Mouse (Mus musculus) lung, adult 2 months (tissue): ENCODE data around the gene Pla2g4b.

Experiments
- CTCF ChIP-seq: fragments of 200-500 bp; IDR thresholded peaks from 2 replicates; pipeline ENCODE4 v1.5.1; 2011; ENCODE audit warnings: mild to moderate bottlenecking, low read length, control low read depth; ENCODE audit not compliant: insufficient read depth
- POLR2A ChIP-seq: fragments of 200-500 bp; IDR thresholded peaks from 2 replicates; pipeline ENCODE4 v1.6.1; 2011; ENCODE audit warnings: low read depth, mild to moderate bottlenecking, control low read depth, low read length, borderline replicate concordance; ENCODE audit errors: extremely low read depth

DNA sequence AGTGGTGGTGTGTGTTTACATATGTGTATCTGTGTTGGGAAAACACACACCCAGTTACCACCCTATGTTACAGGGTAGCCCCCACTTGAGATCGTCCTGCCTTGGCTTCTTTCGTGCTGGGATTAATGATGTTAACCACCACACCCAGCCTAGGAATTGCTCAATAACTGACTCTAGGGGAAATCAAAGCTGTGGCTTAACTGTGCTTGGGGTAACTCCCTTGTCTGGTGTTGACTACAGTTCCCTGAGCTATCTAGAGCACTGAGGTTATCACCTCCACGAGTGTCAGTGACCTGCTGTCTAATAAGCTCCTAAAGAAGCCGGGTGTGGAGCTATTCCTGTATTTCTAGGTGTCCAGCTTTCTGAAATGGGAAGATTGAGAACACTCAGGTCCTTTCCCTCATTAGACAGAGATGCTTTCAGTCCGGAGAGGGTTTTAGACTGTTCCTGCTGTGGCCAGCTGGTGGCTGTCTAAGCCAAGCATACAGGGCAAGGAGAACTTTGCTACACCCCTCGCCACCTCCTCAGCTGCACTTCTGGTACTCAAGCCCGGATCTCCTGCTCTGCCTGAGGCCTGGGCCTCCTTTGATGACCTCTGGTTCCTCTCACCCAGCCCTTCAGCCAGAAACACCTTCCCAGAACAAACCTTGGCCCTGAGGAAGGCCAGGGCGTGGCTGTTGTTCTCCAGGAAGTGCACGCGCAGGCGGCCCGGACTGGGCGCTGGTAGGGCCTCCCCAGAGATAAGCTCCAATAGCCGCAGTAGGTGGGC is 51.6 kb downstream of the Pla2g4b start:
- TF ChIP-seq CTCF, result peak; percentile 87
- 0 out of 2 replicates have a peak, but pooled peaks have one; percentile 3 for TF ChIP-seq POLR2A
